In genomic region chr2:132384511-132385193, GRCm38 (mm10) we compare ENCODE assay signal across 8 mouse cellular contexts. TPM values are rescaled to one million over a fixed set of nuclear protein-coding genes. Genes with fewer than 3 reads are reported as not detected.
A peak's percentile ranks its signal among the peaks of the same experiment; 100 is the strongest.
DNase-seq lines count a peak whose midpoint lies in the region; ATAC-seq and TF ChIP-seq lines count a peak whose summit lies in the region.

No protein-coding gene starts in this region.

- H3K36me3 ChIP-seq in heart, embryonic 13.5 days, result no peaks in the 10 kb centered on the region
- H3K36me3 ChIP-seq in liver, embryonic 16.5 days (ENCODE audit: control insufficient read depth, insufficient read depth), result no peaks in the 10 kb centered on the region

- H3K27me3 ChIP-seq in heart, embryonic 13.5 days (replicated peaks), result peaks cover 44% of the 10 kb centered on the region
- peaks cover 23% of the 10 kb centered on the region for H3K27me3 ChIP-seq in liver, embryonic 16.5 days (ENCODE audit: control insufficient read depth, insufficient read depth, low read depth, low read length)

- no peak overlapping the region; the same call in 1 of the 2 replicates for H3K27ac ChIP-seq in layer of hippocampus, adult 2 months
- no peak overlapping the region for H3K27ac ChIP-seq in heart, embryonic 13.5 days (replicated peaks)
- no peak overlapping the region for H3K27ac ChIP-seq in liver, embryonic 16.5 days (ENCODE audit: low read length)

- peak overlapping the region; percentile 94 for H3K4me2 ChIP-seq in heart, embryonic 13.5 days
- H3K4me2 ChIP-seq in liver, embryonic 16.5 days (ENCODE audit: low read depth, low read length), result peak overlapping the region; percentile 57

- H3K4me1 ChIP-seq in heart, embryonic 13.5 days, result peaks cover 5% of the 10 kb centered on the region
- no peaks in the 10 kb centered on the region; the same call in 1 of the 2 replicates for H3K4me1 ChIP-seq in liver, embryonic 16.5 days (ENCODE audit: control insufficient read depth, low read depth, low read length)

- WGBS in heart, embryonic 13.5 days, result under 1% methylated on average over 31 of the region's 31 CpGs
- WGBS in liver, embryonic 16.5 days (ENCODE audit: insufficient replicate concordance), result 2% methylated on average over 31 of the region's 31 CpGs

- peak overlapping the region; percentile 54 for H3K4me3 ChIP-seq in layer of hippocampus, adult 2 months
- H3K4me3 ChIP-seq in heart, embryonic 13.5 days, result peak overlapping the region; percentile 63
- H3K4me3 ChIP-seq in liver, embryonic 16.5 days (ENCODE audit: low read depth, low read length), result peak overlapping the region; percentile 42

- ATAC-seq in heart, embryonic 13.5 days (ENCODE audit: extremely low read depth, insufficient number of reproducible peaks, low FRiP score, low TSS enrichment), result no peak
- no peak for ATAC-seq in liver, embryonic 16.5 days (ENCODE audit: low read depth)

- peak overlapping the region; percentile 75 for H3K9ac ChIP-seq in heart, embryonic 13.5 days
- no peak overlapping the region for H3K9ac ChIP-seq in liver, embryonic 16.5 days (ENCODE audit: low read depth, low read length)

- TF ChIP-seq CTCF in layer of hippocampus, adult 2 months (conservative IDR thresholded peaks at IDR 0.05), result no peak

- DNase-seq in layer of hippocampus, adult 2 months (ENCODE audit: low spot score in 2 of 2), result no peak
- DNase-seq in layer of hippocampus, adult 8-10 months (ENCODE audit: low spot score in 2 of 2), result no peak
- DNase-seq in embryo, embryonic 10.5 days (ENCODE audit: low spot score), result peak; percentile 51
- DNase-seq in ovary, postnatal 10 days (ENCODE audit: low spot score), result no peak
- DNase-seq in thymus, postnatal 25 days, result no peak
- no peak for DNase-seq in ovary, adult 18-20 months (ENCODE audit: low spot score)

- no peaks in the 10 kb centered on the region for H3K9me3 ChIP-seq in heart, embryonic 13.5 days
- H3K9me3 ChIP-seq in liver, embryonic 16.5 days (replicated peaks; ENCODE audit: control insufficient read depth, low read length), result no peaks in the 10 kb centered on the region

RNA-seq across cellular contexts. Expression of gene Prokr2, which starts 0.6 kb away (rescaled TPM):
- total RNA-seq in layer of hippocampus, adult 2 months (2021), result 1 to 10 TPM; 1.9 to 2.9 TPM
- total RNA-seq in layer of hippocampus, adult 8-10 months (2022), result 1 to 10 TPM; 3.3 to 5.0 (median 3.7) TPM
- 0.52 and 1.1 TPM in 2 replicates for polyA plus RNA-seq in heart, embryonic 13.5 days (2015; fragmentation: Nextera tagmentation; extraction: Ambion mirVana)
- polyA plus RNA-seq in liver, embryonic 16.5 days (2015; fragmentation: Nextera tagmentation; extraction: Ambion mirVana), result 0.06 TPM in 2 replicates
